Comparison of ENCODE assay signal across 15 mouse cellular contexts in genomic region chr12:86976511-86977168, GRCm38 (mm10). TPM values are rescaled to one million over a fixed set of nuclear protein-coding genes. Genes with fewer than 3 reads are reported as not detected.
DNase-seq lines count a peak whose midpoint lies in the region; ATAC-seq and TF ChIP-seq lines count a peak whose summit lies in the region.
"Had no signal": no experiment of that assay in that cellular context is flagged by ENCODE, and none has a peak within 500 bp of the region (broad histone marks: within the 10 kb centered on the region; RNA-seq: fewer than 3 reads in every experiment).

No protein-coding gene starts in this region.

- DNase-seq in midbrain, postnatal 0 days (ENCODE audit: low spot score): no peak
- DNase-seq in frontal cortex, adult 2 months (ENCODE audit: extremely low spot score in 1 of 2, low spot score in 1 of 2): no peak
- DNase-seq in urinary bladder, postnatal 36 days (ENCODE audit: low spot score in 2 of 2): no peak
- DNase-seq: adrenal gland, adult 2 months; heart, postnatal 36 days; right cerebral cortex, postnatal 25 days had no signal

- WGBS in intestine, postnatal 0 days: 60% methylated on average over 6 of the region's 6 CpGs
- 50% methylated on average over 6 of the region's 6 CpGs for WGBS in intestine, embryonic 16.5 days
- WGBS in midbrain, postnatal 0 days: 66% methylated on average over 6 of the region's 6 CpGs
- WGBS in midbrain, embryonic 13.5 days: 56% methylated on average over 6 of the region's 6 CpGs
- 51% methylated on average over 6 of the region's 6 CpGs for WGBS in bone marrow, adult 2 months

- H3K27ac ChIP-seq in intestine, postnatal 0 days (ENCODE audit: low read depth, low read length): no peak overlapping the region
- H3K27ac ChIP-seq in intestine, embryonic 16.5 days (ENCODE audit: low read length): no peak overlapping the region
- H3K27ac ChIP-seq in midbrain, postnatal 0 days (ENCODE audit: low read depth, low read length): no peak overlapping the region
- H3K27ac ChIP-seq in midbrain, embryonic 13.5 days: no peak overlapping the region
- no peak overlapping the region for H3K27ac ChIP-seq in bone marrow, adult 2 months (ENCODE audit: control insufficient read depth, insufficient read depth, low read depth, low read length, poor library complexity)
- H3K27ac ChIP-seq: embryonic facial prominence, embryonic 13.5 days; forebrain, embryonic 15.5 days; intestine, embryonic 15.5 days had no signal

- no peak overlapping the region for H3K9ac ChIP-seq in intestine, postnatal 0 days (ENCODE audit: low read depth, low read length)
- no peak overlapping the region for H3K9ac ChIP-seq in intestine, embryonic 16.5 days (ENCODE audit: low read depth, low read length)
- H3K9ac ChIP-seq in midbrain, postnatal 0 days (replicated peaks; ENCODE audit: low read length, poor library complexity, severe bottlenecking): no peak overlapping the region
- no peak overlapping the region for H3K9ac ChIP-seq in midbrain, embryonic 13.5 days (replicated peaks)
- H3K9ac ChIP-seq: embryonic facial prominence, embryonic 13.5 days; forebrain, embryonic 15.5 days; intestine, embryonic 15.5 days had no signal

- H3K9me3 ChIP-seq in intestine, postnatal 0 days (ENCODE audit: control insufficient read depth): no peaks in the 10 kb centered on the region
- H3K9me3 ChIP-seq in intestine, embryonic 16.5 days (ENCODE audit: control insufficient read depth, low read length): no peaks in the 10 kb centered on the region
- H3K9me3 ChIP-seq in midbrain, postnatal 0 days (ENCODE audit: low read length): no peaks in the 10 kb centered on the region
- no peaks in the 10 kb centered on the region for H3K9me3 ChIP-seq in midbrain, embryonic 13.5 days
- H3K9me3 ChIP-seq: embryonic facial prominence, embryonic 13.5 days; forebrain, embryonic 15.5 days; intestine, embryonic 15.5 days had no signal

- no peak for TF ChIP-seq POLR2A in bone marrow, adult 2 months (IDR thresholded peaks at IDR 0.05; ENCODE audit: borderline replicate concordance, control insufficient read depth, low read depth, low read length)

- H3K4me2 ChIP-seq in intestine, postnatal 0 days (replicated peaks; ENCODE audit: low read depth): no peak overlapping the region
- no peak overlapping the region for H3K4me2 ChIP-seq in intestine, embryonic 16.5 days (ENCODE audit: low read depth, low read length)
- H3K4me2 ChIP-seq in midbrain, postnatal 0 days (ENCODE audit: low read depth, low read length, poor library complexity, severe bottlenecking): no peak overlapping the region
- H3K4me2 ChIP-seq in midbrain, embryonic 13.5 days (replicated peaks): no peak overlapping the region
- H3K4me2 ChIP-seq: embryonic facial prominence, embryonic 13.5 days; forebrain, embryonic 15.5 days; intestine, embryonic 15.5 days had no signal

- no peaks in the 10 kb centered on the region for H3K36me3 ChIP-seq in intestine, postnatal 0 days (ENCODE audit: control insufficient read depth, insufficient read depth)
- H3K36me3 ChIP-seq in intestine, embryonic 16.5 days (ENCODE audit: control insufficient read depth, insufficient read depth, low read length): no peaks in the 10 kb centered on the region
- H3K36me3 ChIP-seq in midbrain, postnatal 0 days (ENCODE audit: insufficient read depth, low read length): no peaks in the 10 kb centered on the region
- H3K36me3 ChIP-seq in midbrain, embryonic 13.5 days: no peaks in the 10 kb centered on the region
- H3K36me3 ChIP-seq: embryonic facial prominence, embryonic 13.5 days; forebrain, embryonic 15.5 days; intestine, embryonic 15.5 days had no signal

- H3K4me1 ChIP-seq in intestine, postnatal 0 days (replicated peaks; ENCODE audit: control insufficient read depth, insufficient read depth, low read length): 0 out of 2 replicates have a peak, but pooled peaks cover 5% of the 10 kb centered on the region
- H3K4me1 ChIP-seq in intestine, embryonic 16.5 days (ENCODE audit: control insufficient read depth, insufficient read depth, low read length): peaks cover 23% of the 10 kb centered on the region
- peaks cover 9% of the 10 kb centered on the region for H3K4me1 ChIP-seq in midbrain, postnatal 0 days (ENCODE audit: insufficient read depth, low read length)
- H3K4me1 ChIP-seq in midbrain, embryonic 13.5 days (replicated peaks): peaks cover 34% of the 10 kb centered on the region
- no peaks in the 10 kb centered on the region for H3K4me1 ChIP-seq in bone marrow, adult 2 months (ENCODE audit: control insufficient read depth, insufficient read depth, low read length)

- peaks cover 28% of the 10 kb centered on the region; the same call in 1 of the 2 replicates for H3K27me3 ChIP-seq in intestine, postnatal 0 days (replicated peaks; ENCODE audit: control insufficient read depth, insufficient read depth, low read length)
- no peaks in the 10 kb centered on the region for H3K27me3 ChIP-seq in intestine, embryonic 16.5 days (replicated peaks; ENCODE audit: control insufficient read depth, insufficient read depth, low read length)
- no peaks in the 10 kb centered on the region for H3K27me3 ChIP-seq in midbrain, postnatal 0 days (ENCODE audit: insufficient read depth, low read length)
- peaks cover 42% of the 10 kb centered on the region for H3K27me3 ChIP-seq in midbrain, embryonic 13.5 days

- TF ChIP-seq CTCF in intestine, postnatal 0 days (IDR thresholded peaks at IDR 0.05; ENCODE audit: low read depth): peak; percentile 60
- TF ChIP-seq CTCF in midbrain, postnatal 0 days (IDR thresholded peaks at IDR 0.05): peak; percentile 69
- TF ChIP-seq CTCF in bone marrow, adult 2 months (IDR thresholded peaks at IDR 0.05; ENCODE audit: control insufficient read depth, insufficient read depth, low read length): 0 out of 2 replicates have a peak, but pooled peaks have one; percentile 4

- H3K4me3 ChIP-seq in intestine, postnatal 0 days (ENCODE audit: low read depth, low read length): no peak overlapping the region
- H3K4me3 ChIP-seq in intestine, embryonic 16.5 days (ENCODE audit: low read length): no peak overlapping the region
- H3K4me3 ChIP-seq in midbrain, postnatal 0 days (ENCODE audit: low read depth, low read length): no peak overlapping the region
- H3K4me3 ChIP-seq in midbrain, embryonic 13.5 days (replicated peaks): no peak overlapping the region
- no peak overlapping the region for H3K4me3 ChIP-seq in bone marrow, adult 2 months (replicated peaks; ENCODE audit: control insufficient read depth, low read depth, low read length)
- H3K4me3 ChIP-seq: embryonic facial prominence, embryonic 13.5 days; forebrain, embryonic 15.5 days; intestine, embryonic 15.5 days had no signal

- ATAC-seq in intestine, postnatal 0 days: no peak
- ATAC-seq in intestine, embryonic 16.5 days: no peak
- ATAC-seq in midbrain, postnatal 0 days (ENCODE audit: low FRiP score): no peak
- no peak for ATAC-seq in midbrain, embryonic 13.5 days
- ATAC-seq: forebrain, embryonic 15.5 days; intestine, embryonic 15.5 days; Patski had no signal

RNA-seq across cellular contexts. Expression of gene Zdhhc22, which starts 13.6 kb away (rescaled TPM):
- polyA plus RNA-seq in intestine, postnatal 0 days (2015; fragmentation: Nextera tagmentation; extraction: Ambion mirVana): 0.46 and 0.55 TPM in 2 replicates
- polyA plus RNA-seq in intestine, embryonic 16.5 days (2015; fragmentation: Nextera tagmentation; extraction: Ambion mirVana): 0.23 and 0.28 TPM in 2 replicates
- 19.4 and 21.9 TPM in 2 replicates for total RNA-seq in midbrain, postnatal 0 days (2014; rRNA removed)
- 30.9 and 32.2 TPM in 2 replicates for polyA plus RNA-seq in midbrain, postnatal 0 days (2015; fragmentation: Nextera tagmentation; extraction: Ambion mirVana)
- polyA plus RNA-seq in midbrain, embryonic 13.5 days (2015; fragmentation: Nextera tagmentation; extraction: Ambion mirVana): 6.0 and 7.1 TPM in 2 replicates
- not detected in 2 replicates for polyA plus RNA-seq in bone marrow, adult 2 months (2011; ENCODE audit: insufficient read depth, insufficient read length, low replicate concordance, missing spikeins)
- 35.4 and 41.3 TPM in 2 replicates for polyA plus RNA-seq in frontal cortex, adult 2 months (2012; rRNA removed)
- total RNA-seq: heart, postnatal 36 days; neutrophil, adult 5-6 weeks had no signal
- polyA plus RNA-seq: Patski had no signal

RNA-seq across cellular contexts. Expression of gene Cipc, which starts 29.8 kb away (rescaled TPM):
- 3.2 and 3.8 TPM in 2 replicates for polyA plus RNA-seq in intestine, postnatal 0 days (2015; fragmentation: Nextera tagmentation; extraction: Ambion mirVana)
- polyA plus RNA-seq in intestine, embryonic 16.5 days (2015; fragmentation: Nextera tagmentation; extraction: Ambion mirVana): 7.9 and 9.5 TPM in 2 replicates
- total RNA-seq in midbrain, postnatal 0 days (2014; rRNA removed): 65.7 and 77.5 TPM in 2 replicates
- 34.6 and 37.6 TPM in 2 replicates for polyA plus RNA-seq in midbrain, postnatal 0 days (2015; fragmentation: Nextera tagmentation; extraction: Ambion mirVana)
- polyA plus RNA-seq in midbrain, embryonic 13.5 days (2015; fragmentation: Nextera tagmentation; extraction: Ambion mirVana): 49.8 and 51.2 TPM in 2 replicates
- polyA plus RNA-seq in bone marrow, adult 2 months (2011; ENCODE audit: insufficient read depth, insufficient read length, low replicate concordance, missing spikeins): 5.5 and 5.9 TPM in 2 replicates
- polyA plus RNA-seq in frontal cortex, adult 2 months (2012; rRNA removed): 76.1 and 78.2 TPM in 2 replicates

RNA-seq across cellular contexts. Expression of gene Tmem63c, which starts 44.5 kb away (rescaled TPM):
- polyA plus RNA-seq in intestine, postnatal 0 days (2015; fragmentation: Nextera tagmentation; extraction: Ambion mirVana): 0.52 and 0.71 TPM in 2 replicates
- 0.60 and 0.92 TPM in 2 replicates for polyA plus RNA-seq in intestine, embryonic 16.5 days (2015; fragmentation: Nextera tagmentation; extraction: Ambion mirVana)
- total RNA-seq in midbrain, postnatal 0 days (2014; rRNA removed): 25.4 and 30.1 TPM in 2 replicates
- 10.2 and 10.7 TPM in 2 replicates for polyA plus RNA-seq in midbrain, postnatal 0 days (2015; fragmentation: Nextera tagmentation; extraction: Ambion mirVana)
- 3.7 and 4.3 TPM in 2 replicates for polyA plus RNA-seq in midbrain, embryonic 13.5 days (2015; fragmentation: Nextera tagmentation; extraction: Ambion mirVana)
- not detected in 2 replicates for polyA plus RNA-seq in bone marrow, adult 2 months (2011; ENCODE audit: insufficient read depth, insufficient read length, low replicate concordance, missing spikeins)
- 26.0 and 31.8 TPM in 2 replicates for polyA plus RNA-seq in frontal cortex, adult 2 months (2012; rRNA removed)
- total RNA-seq: neutrophil, adult 5-6 weeks had no signal
- polyA plus RNA-seq: Patski had no signal

Comparison
In these comparisons a context has a peak if more than half of its experiments do, and no peak if none do; other contexts are left out.
1. CTCF ChIP-seq: peak in every context shown above with its lines; median percentile 69 in midbrain, postnatal 0 days; 60 in intestine, postnatal 0 days; 4 in bone marrow, adult 2 months.